Mouse (Mus musculus) mesoderm, embryonic 11.5 days (tissue): Measurements from ENCODE around the gene Cinp.
"Not testable (repeated sequence)": the region's sequence is repeated elsewhere in the genome, so short reads cannot be mapped to it uniquely, and the experiment has no call there.

Experiments used
- DNase-seq: peaks from one replicate; pipeline ENCODE4 v3.0.0-alpha.2; 2012; ENCODE audit warnings: low read depth, low spot score

The Cinp gene

GRCm38 (mm10) chr12:110860293-110860692 is 28.7 kb downstream of the Cinp start:
- DNase-seq, result no peak

- not testable (repeated sequence) for DNase-seq
These were observed 30.3 kb downstream of the Cinp start for GRCm38 (mm10) chr12:110858681-110859080.

- DNase-seq, result no peak
These were observed 31.7 kb downstream of the Cinp start for GRCm38 (mm10) chr12:110857196-110857595.

GRCm38 (mm10) chr12:110854786-110855737 is 33.9 kb downstream of the Cinp start:
- no peak for DNase-seq

GRCm38 (mm10) chr12:110851923-110852322 is 37.0 kb downstream of the Cinp start:
- no peak for DNase-seq

GRCm38 (mm10) chr12:110851414-110851813 is 37.5 kb downstream of the Cinp start:
- DNase-seq, result no peak

- no peak for DNase-seq
These were observed 38.1 kb downstream of the Cinp start for GRCm38 (mm10) chr12:110850929-110851256.

- DNase-seq, result peak; percentile 85
These were observed 38.7 kb downstream of the Cinp start, which contains the start of gene Zfp839 for GRCm38 (mm10) chr12:110850010-110850928. Gene Zfp839, plus strand, starts transcription at chr12:110850253.

- no peak for DNase-seq
These were observed 42.7 kb downstream of the Cinp start for GRCm38 (mm10) chr12:110846191-110846765.

- peak; percentile 95 for DNase-seq
These were observed 43.6 kb downstream of the Cinp start for GRCm38 (mm10) chr12:110845131-110845880.

GRCm38 (mm10) chr12:110844227-110845130 is 44.5 kb downstream of the Cinp start:
- DNase-seq, result no peak

- DNase-seq, result peak; percentile 85
These were observed 45.5 kb downstream of the Cinp start for GRCm38 (mm10) chr12:110843194-110844048.

- no peak for DNase-seq
These were observed 47.0 kb downstream of the Cinp start for GRCm38 (mm10) chr12:110841731-110842493.

- peak; percentile 98 for DNase-seq
These were observed 48.4 kb downstream of the Cinp start, which contains the start of gene Mok for GRCm38 (mm10) chr12:110840348-110841198. Gene Mok, minus strand, starts transcription at chr12:110840939.

- DNase-seq, result no peak
These were observed 51.1 kb downstream of the Cinp start for GRCm38 (mm10) chr12:110837850-110838249.

GRCm38 (mm10) chr12:110837192-110837841 is 51.6 kb downstream of the Cinp start:
- DNase-seq, result no peak

- DNase-seq, result no peak
These were observed 52.2 kb downstream of the Cinp start for GRCm38 (mm10) chr12:110836729-110837128.
